Mouse (Mus musculus) olfactory bulb, adult 2 months (tissue): Measurements from ENCODE around the gene Kdm3a.

Experiments used
- CTCF ChIP-seq: fragments of 200-500 bp; IDR thresholded peaks from 2 replicates; pipeline ENCODE4 v1.5.1; 2012; ENCODE audit warnings: low read depth, mild to moderate bottlenecking, low read length, moderate library complexity; ENCODE audit not compliant: insufficient read depth
- POLR2A ChIP-seq: fragments of 200-500 bp; IDR thresholded peaks from 2 replicates; pipeline ENCODE4 v1.6.1; 2012; ENCODE audit warnings: mild to moderate bottlenecking, low read depth, low read length, moderate library complexity; ENCODE audit not compliant: insufficient read depth

DNA sequence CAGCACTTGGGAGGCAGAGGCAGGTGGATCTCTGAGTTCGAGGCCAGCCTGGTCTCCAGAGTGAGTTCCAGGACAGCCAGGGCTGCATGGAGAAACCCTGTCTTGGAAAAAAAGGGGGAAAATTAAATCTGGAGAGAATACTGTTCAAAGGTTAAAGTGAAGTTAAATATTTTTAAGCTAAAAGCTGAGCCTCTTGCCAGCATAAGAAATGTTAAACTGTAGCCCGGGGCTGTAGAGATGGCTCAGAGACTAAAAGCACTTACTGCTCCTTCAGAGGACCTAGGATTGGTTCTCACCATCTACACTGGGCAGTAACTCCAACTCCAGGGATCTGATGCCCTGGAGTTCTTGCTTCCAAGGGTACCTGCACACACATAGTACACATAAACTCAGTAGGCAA is 76.0 kb downstream of the Kdm3a start:
- TF ChIP-seq POLR2A (no peak), CTCF (no peak)
